Mouse (Mus musculus) cerebellum, adult 8-10 months (tissue): ENCODE measurements around the gene Gm8247.
"Not testable (repeated sequence)": the region's sequence is repeated elsewhere in the genome, so short reads cannot be mapped to it uniquely, and the experiment has no call there.

Experiments
- DNase-seq: peaks from one replicate; pipeline ENCODE4 v3.0.0; 2022

Gm8247 gene

GRCm38 (mm10) chr14:44582853-44583252 is at the start of gene Gm8247:
Gm8247 (plus strand) TSS chr14:44583153.
- not testable (repeated sequence) for DNase-seq

GRCm38 (mm10) chr14:44547961-44548360 is 35.0 kb upstream of the Gm8247 start:
- DNase-seq, result not testable (repeated sequence)

GRCm38 (mm10) chr14:44591765-44592164 is 8.8 kb downstream of the Gm8247 start:
- DNase-seq, result not testable (repeated sequence)

GRCm38 (mm10) chr14:44627737-44628136 is 44.8 kb downstream of the Gm8247 start, which contains the start of gene Gm5624:
Gm5624 (minus strand) TSS chr14:44627938.
- DNase-seq, result not testable (repeated sequence)
